Mouse (Mus musculus): ENCODE measurements around the gene Piezo1. TPM values are rescaled to one million over a fixed set of nuclear protein-coding genes. Genes with fewer than 3 reads are reported as not detected.

Piezo1 gene
- total and polyA plus RNA-seq, 3 experiments = 21.1 to 59.7 (median 41.6) TPM

DNA sequence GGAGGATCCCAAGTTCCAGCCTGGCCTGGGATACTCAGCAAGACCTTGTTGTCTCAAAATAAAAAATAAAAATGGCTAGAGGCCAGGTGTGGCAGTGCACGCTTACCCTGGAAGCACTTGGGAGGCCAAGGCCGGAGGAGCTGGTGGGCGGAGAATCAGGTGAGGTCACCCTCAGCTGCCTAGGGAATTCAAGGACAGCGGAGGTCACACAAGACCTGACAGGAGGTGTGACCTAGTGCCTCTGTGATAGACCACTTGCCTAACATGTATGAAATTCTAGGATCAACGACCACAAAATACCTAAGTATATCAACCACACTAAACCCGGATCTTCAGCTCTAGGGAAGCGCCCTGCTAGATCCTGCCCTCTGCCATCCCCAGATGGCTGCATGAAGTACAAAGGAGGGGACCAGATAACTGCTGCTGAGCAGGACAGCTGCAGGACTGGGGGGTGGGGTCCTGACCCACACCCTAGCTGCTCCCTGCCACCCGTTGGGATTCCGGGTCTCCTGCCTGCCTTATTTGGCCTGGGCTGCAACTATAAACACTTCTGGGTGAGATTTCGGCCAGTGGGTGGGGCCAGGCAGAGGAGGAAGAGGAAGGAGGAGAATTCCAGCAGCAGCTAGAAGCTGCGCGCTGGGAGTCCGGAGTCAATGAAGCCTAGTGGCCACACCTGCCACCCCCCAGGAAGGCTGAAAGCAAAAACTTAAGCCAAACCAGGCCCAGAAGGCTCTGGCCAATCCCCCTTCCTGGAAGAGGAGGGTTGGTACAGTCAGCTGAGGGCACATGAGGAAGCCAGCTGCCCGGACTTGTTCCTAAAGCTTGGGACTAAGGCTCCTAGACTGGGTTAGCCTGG lies 28.1 kb downstream of the Piezo1 start:
- Histone ChIP-seq H3K4me2 (ENCODE audit: insufficient read depth, low read depth, poor library complexity, severe bottlenecking) (no peak overlapping the region), H3K36me3 (replicated peaks in 1 of 2; ENCODE audit: control insufficient read depth in 1 of 2, insufficient read depth in 1 of 2, low read length in 1 of 2) (peaks cover under 1 to 77% of the 10 kb centered on the region in 2 experiments), H3K9ac (ENCODE audit: insufficient read depth, low read depth) (no peak overlapping the region), H3K79me2 (replicated peaks; ENCODE audit: control insufficient read depth, extremely low read depth, insufficient read depth, poor library complexity, severe bottlenecking) (no peaks in the 10 kb centered on the region), H3K4me3 (replicated peaks in 1 of 3; ENCODE audit: low read depth in 2 of 3, low read length in 2 of 3, poor library complexity in 1 of 3) (no peak overlapping the region), H3K4me1 (ENCODE audit: control insufficient read depth in 1 of 2, insufficient read depth in 2 of 2) (peaks cover 9 to 38% of the 10 kb centered on the region in 2 experiments), H3K27ac (ENCODE audit: insufficient read depth, low read depth) (no peak overlapping the region), H3K9me3 (replicated peaks; ENCODE audit: low read length) (no peaks in the 10 kb centered on the region), H3K27me3 (replicated peaks) (no peaks in the 10 kb centered on the region)
- in situ Hi-C loops (cut with MboI; ENCODE audit: low pct_ligation_motif_present, low pct_unique_long_range_greater_than_20kb, low sequenced_read_pairs) = no loop called here
- TF ChIP-seq TBP (conservative IDR thresholded peaks at IDR 0.05; ENCODE audit: low read depth, low read length) (no peak), CTCF (conservative IDR thresholded peaks at IDR 0.05 in 1 of 2, IDR thresholded peaks at IDR 0.05 in 1 of 2; ENCODE audit: low read depth in 2 of 2, low read length in 2 of 2) (no peak), SMC3 (IDR thresholded peaks at IDR 0.05; ENCODE audit: low read depth, low read length) (no peak), MXI1 (IDR thresholded peaks at IDR 0.05; ENCODE audit: low read depth, low read length) (no peak), GABPA (IDR thresholded peaks at IDR 0.05; ENCODE audit: insufficient replicate concordance, low read depth, low read length) (no peak), E2F4 (IDR thresholded peaks at IDR 0.05; ENCODE audit: insufficient replicate concordance, low read depth, low read length) (no peak), BHLHE40 (IDR thresholded peaks at IDR 0.05; ENCODE audit: low read depth, low read length) (no peak), HCFC1 (IDR thresholded peaks at IDR 0.05; ENCODE audit: low read depth, low read length) (no peak), SIN3A (IDR thresholded peaks at IDR 0.05; ENCODE audit: low read length) (no peak), USF2 (conservative IDR thresholded peaks at IDR 0.05; ENCODE audit: low read depth, low read length) (no peak), POLR2A (IDR thresholded peaks at IDR 0.05; ENCODE audit: low read depth, low read length) (no peak), MAX (IDR thresholded peaks at IDR 0.05; ENCODE audit: low read length) (no peak), ZMIZ1 (IDR thresholded peaks at IDR 0.05; ENCODE audit: low read depth, low read length) (no peak), MAFK (IDR thresholded peaks at IDR 0.05; ENCODE audit: insufficient replicate concordance, low read length) (no peak), NRF1 (IDR thresholded peaks at IDR 0.05; ENCODE audit: low read depth, low read length) (no peak), ETS1 (conservative IDR thresholded peaks at IDR 0.05; ENCODE audit: low read depth, low read length) (no peak), CHD1 (IDR thresholded peaks at IDR 0.05; ENCODE audit: low read depth, low read length) (no peak), UBTF (IDR thresholded peaks at IDR 0.05; ENCODE audit: low read depth, low read length) (no peak)
- dilution Hi-C loops (cut with MboI; ENCODE audit: extremely low pct_ligation_motif_present, extremely low pct_unique_long_range_greater_than_20kb, low sequenced_read_pairs) = no loop called here
- DNase-seq (ENCODE audit: extremely low read depth) = no peak

DNA sequence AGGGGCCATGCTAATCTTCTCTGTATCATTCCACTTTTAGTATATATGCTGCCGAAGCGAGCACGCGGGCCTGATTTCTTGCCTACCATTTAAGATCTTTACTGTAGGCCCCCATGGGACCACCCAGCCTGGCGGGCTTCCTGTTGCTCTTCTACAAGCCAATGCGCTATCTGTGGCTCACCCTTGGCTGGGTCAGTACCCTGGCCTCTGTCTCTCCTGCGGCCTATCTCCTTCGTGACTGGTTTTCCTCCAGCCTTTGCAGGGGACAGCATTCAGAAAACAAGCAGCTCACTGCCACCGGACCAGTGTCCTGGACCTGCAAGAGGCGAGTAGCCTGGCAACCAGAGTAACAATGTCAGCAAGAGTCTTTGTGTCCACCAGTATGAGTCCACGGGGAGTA lies 30.5 kb downstream of the Piezo1 start:
- Histone ChIP-seq H3K9ac (ENCODE audit: insufficient read depth, low read depth) (no peak overlapping the region), H3K4me2 (ENCODE audit: insufficient read depth, low read depth, poor library complexity, severe bottlenecking) (no peak overlapping the region), H3K4me1 (ENCODE audit: control insufficient read depth in 1 of 2, insufficient read depth in 2 of 2) (peaks cover 0 to 16% of the 10 kb centered on the region in 2 experiments; a peak in 1 of 4 replicates), H3K9me3 (replicated peaks; ENCODE audit: low read length) (no peaks in the 10 kb centered on the region), H3K36me3 (replicated peaks in 1 of 2; ENCODE audit: control insufficient read depth in 1 of 2, insufficient read depth in 1 of 2, low read length in 1 of 2) (peaks cover 0 to 76% of the 10 kb centered on the region in 2 experiments), H3K27ac (ENCODE audit: insufficient read depth, low read depth) (no peak overlapping the region), H3K27me3 (replicated peaks) (no peaks in the 10 kb centered on the region), H3K79me2 (replicated peaks; ENCODE audit: control insufficient read depth, extremely low read depth, insufficient read depth, poor library complexity, severe bottlenecking) (no peaks in the 10 kb centered on the region; the same call in 1 of the 2 replicates), H3K4me3 (replicated peaks in 1 of 3; ENCODE audit: low read depth in 2 of 3, low read length in 2 of 3, poor library complexity in 1 of 3) (no peak overlapping the region)
- TF ChIP-seq CTCF (conservative IDR thresholded peaks at IDR 0.05 in 1 of 2, IDR thresholded peaks at IDR 0.05 in 1 of 2; ENCODE audit: low read depth in 2 of 2, low read length in 2 of 2) (no peak), GABPA (IDR thresholded peaks at IDR 0.05; ENCODE audit: insufficient replicate concordance, low read depth, low read length) (no peak), EP300 (IDR thresholded peaks at IDR 0.05; ENCODE audit: low read length) (no peak), MEF2A (IDR thresholded peaks at IDR 0.05; ENCODE audit: borderline replicate concordance, low read depth, low read length) (no peak), SIN3A (IDR thresholded peaks at IDR 0.05; ENCODE audit: low read length) (no peak), POLR2A (IDR thresholded peaks at IDR 0.05; ENCODE audit: low read depth, low read length) (no peak), ETS1 (conservative IDR thresholded peaks at IDR 0.05; ENCODE audit: low read depth, low read length) (no peak), UBTF (IDR thresholded peaks at IDR 0.05; ENCODE audit: low read depth, low read length) (no peak), TCF12 (IDR thresholded peaks at IDR 0.05; ENCODE audit: low read depth, low read length) (no peak), TBP (conservative IDR thresholded peaks at IDR 0.05; ENCODE audit: low read depth, low read length) (no peak), ZKSCAN1 (IDR thresholded peaks at IDR 0.05; ENCODE audit: borderline replicate concordance, low read depth, low read length) (no peak), MAX (IDR thresholded peaks at IDR 0.05; ENCODE audit: low read length) (no peak), HCFC1 (IDR thresholded peaks at IDR 0.05; ENCODE audit: low read depth, low read length) (no peak), PAX5 (IDR thresholded peaks at IDR 0.05; ENCODE audit: low read length) (no peak), MXI1 (IDR thresholded peaks at IDR 0.05; ENCODE audit: low read depth, low read length) (no peak), MAZ (IDR thresholded peaks at IDR 0.05; ENCODE audit: low read depth, low read length) (no peak), ZC3H11A (IDR thresholded peaks at IDR 0.05; ENCODE audit: low read depth, low read length) (no peak), NRF1 (IDR thresholded peaks at IDR 0.05; ENCODE audit: low read depth, low read length) (no peak)
- in situ Hi-C loops (cut with MboI; ENCODE audit: low pct_ligation_motif_present, low pct_unique_long_range_greater_than_20kb, low sequenced_read_pairs) (no loop called here), dilution Hi-C loops (cut with MboI; ENCODE audit: extremely low pct_ligation_motif_present, extremely low pct_unique_long_range_greater_than_20kb, low sequenced_read_pairs) (no loop called here)
- no peak for DNase-seq (ENCODE audit: extremely low read depth)
